Mouse (Mus musculus) splenic B cell, adult 2 months (primary cell): Measurements from ENCODE around the gene Agtpbp1.

Experiments used
- DNase-seq: peaks from one replicate; pipeline ENCODE4 v3.0.0-alpha.2; 2011; ENCODE audit warnings: low read depth, low spot score
- H3K27me3 ChIP-seq: 2 replicates; pipeline ENCODE4 v1.6.1; 2012; ENCODE audit warnings: mild to moderate bottlenecking, low read length, moderate library complexity, mixed read lengths; ENCODE audit not compliant: control insufficient read depth, poor library complexity, insufficient read depth, severe bottlenecking
- H3K36me3 ChIP-seq: 2 replicates; pipeline ENCODE4 v1.6.1; 2012; ENCODE audit warnings: mild to moderate bottlenecking, low read length, moderate library complexity, mixed read lengths; ENCODE audit not compliant: control insufficient read depth, poor library complexity, insufficient read depth, severe bottlenecking

Gene Agtpbp1

GRCm38 (mm10) chr13:59429369-59429768, 155.7 kb downstream of the Agtpbp1 start:
- Histone ChIP-seq H3K27me3 (no peaks in the 10 kb centered on the region), H3K36me3 (no peaks in the 10 kb centered on the region)
- no peak for DNase-seq

DNA sequence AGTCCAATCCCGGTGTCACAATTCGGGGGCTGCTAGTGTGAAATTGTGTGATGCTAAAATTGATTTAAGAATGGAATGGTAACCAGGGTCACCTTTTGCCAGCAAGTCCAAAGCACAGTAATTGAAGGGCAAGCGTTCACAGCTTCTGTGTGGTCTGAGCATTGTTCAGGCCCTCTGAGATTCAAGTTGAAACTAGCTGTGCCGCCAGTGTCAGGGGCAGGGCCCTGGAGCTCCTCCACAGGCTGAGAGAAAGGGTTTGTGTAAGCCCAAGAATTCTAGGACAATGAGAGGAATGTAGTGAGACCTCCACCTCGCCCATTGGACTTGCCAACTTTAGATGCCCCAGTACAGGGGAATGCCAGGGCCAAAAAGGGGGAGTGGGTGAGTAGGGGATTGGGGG, 161.2 kb downstream of the Agtpbp1 start:
- Histone ChIP-seq H3K27me3 (no peaks in the 10 kb centered on the region), H3K36me3 (no peaks in the 10 kb centered on the region)
- DNase-seq, result no peak

DNA sequence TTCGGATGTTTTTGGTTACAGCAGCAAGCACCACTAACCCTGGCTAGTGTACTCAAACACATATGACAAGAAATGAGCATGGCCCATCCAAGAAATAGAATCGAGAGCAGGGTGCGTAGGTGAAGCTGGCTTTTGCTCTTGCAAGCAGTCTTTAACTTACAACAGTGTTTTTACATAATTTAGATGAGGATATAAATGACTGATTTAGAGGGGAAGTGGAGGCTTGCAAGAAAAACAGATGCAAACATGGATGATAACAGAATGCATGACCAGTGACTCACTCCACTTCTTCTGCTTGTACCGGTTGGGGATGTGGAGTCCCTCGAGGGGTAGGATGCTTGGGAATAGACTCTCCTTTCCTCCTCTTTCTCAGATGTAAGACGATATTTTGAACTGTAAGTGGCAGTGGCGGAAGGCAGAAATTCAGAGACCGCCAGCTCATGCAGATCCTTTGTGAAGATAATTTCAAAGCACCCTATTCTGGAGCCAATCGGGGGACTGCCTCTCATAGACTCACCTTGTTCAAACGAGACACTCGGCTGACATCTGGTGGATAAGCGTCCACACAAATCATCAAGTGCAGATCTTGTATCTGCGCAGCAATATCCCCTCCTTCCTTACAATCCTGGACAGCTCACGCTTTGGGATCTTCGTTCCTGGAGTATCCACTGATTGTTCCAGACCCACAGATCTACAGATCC, 168.3 kb downstream of the Agtpbp1 start:
- Histone ChIP-seq H3K36me3 (no peaks in the 10 kb centered on the region), H3K27me3 (no peaks in the 10 kb centered on the region)
- no peak for DNase-seq

- DNase-seq, result no peak
- Histone ChIP-seq H3K36me3 (no peaks in the 10 kb centered on the region), H3K27me3 (no peaks in the 10 kb centered on the region)
Measured at GRCm38 (mm10) chr13:59413885-59414284, 171.1 kb downstream of the Agtpbp1 start.

DNA sequence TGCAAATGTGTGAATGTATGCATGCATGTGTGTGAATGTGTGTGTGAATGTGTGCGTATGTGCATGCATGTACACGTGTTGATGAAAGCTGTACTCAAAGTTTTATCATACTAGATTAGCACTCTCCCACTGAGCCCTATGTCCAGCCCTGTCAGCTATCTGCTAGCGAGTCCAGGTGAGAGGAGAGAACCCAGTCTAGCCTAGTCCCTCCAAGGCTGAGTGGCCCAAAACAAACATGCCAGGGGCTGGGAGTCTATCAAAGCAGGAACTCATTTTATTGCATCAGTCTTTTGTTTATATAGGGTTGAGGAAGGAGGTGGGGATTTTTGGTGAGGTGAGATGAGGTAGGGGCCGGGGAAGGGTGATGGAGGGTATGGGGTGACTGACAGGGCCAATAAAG, 172.4 kb downstream of the Agtpbp1 start:
- Histone ChIP-seq H3K27me3 (no peaks in the 10 kb centered on the region), H3K36me3 (no peaks in the 10 kb centered on the region)
- no peak for DNase-seq

DNA sequence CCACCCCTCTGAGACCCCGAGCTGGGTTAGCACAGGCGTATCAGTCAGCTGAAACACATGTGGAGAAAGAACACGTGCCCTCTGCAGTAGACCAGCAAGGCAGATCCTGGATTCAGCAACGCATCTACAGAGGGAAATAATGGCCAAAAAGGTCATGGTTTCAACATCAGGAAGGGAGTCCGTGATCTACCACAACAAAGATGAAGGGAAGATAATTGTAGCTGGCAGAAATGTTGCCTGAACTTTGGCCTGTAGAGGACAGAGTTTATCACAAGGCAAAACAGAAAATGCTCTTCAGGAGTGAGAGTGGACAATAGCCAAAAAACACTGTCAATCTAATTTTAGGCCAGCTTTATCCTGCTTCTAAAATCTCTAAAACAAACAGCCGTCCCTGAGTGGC, 177.8 kb downstream of the Agtpbp1 start:
- Histone ChIP-seq H3K36me3 (no peaks in the 10 kb centered on the region), H3K27me3 (no peaks in the 10 kb centered on the region)
- no peak for DNase-seq

DNA sequence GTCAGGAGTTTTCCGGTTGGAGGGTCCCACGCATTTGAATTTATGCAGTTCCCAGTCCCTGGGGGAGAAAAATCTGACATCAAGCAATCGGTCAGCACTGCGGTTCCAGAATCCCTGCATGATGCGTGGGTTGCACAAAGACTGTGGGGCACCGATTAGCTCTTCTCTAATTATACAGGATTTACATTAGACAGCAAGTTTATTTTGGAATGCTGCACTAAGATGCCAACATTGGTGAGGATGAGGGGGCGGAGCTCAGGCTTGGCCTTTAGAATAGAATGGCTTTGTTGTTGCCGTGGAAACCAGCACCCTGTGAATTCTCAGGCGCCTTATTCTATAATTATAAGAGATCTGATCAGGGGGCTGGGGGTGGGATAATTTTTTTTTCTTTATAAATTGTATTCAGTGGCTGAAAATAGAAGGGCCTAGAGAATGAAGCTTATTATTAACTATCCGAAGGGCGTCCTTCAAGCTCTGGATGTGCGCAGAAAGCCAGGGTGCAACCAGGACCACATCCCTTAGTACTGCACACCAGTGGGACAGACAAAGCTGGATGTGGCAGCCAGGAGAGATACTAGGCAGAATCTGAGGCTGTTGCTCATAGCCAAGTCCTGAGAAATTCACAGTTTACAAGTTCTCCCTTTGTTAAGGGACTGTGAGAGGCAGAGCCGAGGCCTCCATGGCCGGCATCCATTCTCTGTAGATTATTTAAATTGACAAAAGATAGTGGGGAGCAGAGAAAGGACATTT, 182.8 kb downstream of the Agtpbp1 start:
- Histone ChIP-seq H3K36me3 (no peaks in the 10 kb centered on the region), H3K27me3 (no peaks in the 10 kb centered on the region)
- no peak for DNase-seq

DNA sequence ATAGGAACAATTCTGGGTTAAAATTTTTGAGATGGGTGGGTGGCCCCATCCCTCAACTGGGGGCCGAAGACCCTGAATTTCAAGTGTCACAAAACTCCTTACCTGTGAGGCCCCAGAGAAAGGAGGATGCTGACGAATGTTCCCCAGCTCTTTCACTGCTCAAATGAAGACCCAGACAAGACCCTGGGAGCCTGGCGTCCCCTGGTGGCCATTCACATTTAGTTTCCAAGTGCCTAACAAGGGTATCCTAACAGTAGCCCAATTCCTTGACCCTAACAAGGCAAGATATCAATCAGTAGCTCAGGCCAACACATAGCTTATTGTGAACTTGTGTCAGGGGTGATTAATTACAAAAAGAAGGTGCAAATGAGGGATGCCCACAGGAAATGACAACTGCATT, 187.5 kb downstream of the Agtpbp1 start:
- peak; percentile 4 for DNase-seq
- Histone ChIP-seq H3K27me3 (no peaks in the 10 kb centered on the region), H3K36me3 (no peaks in the 10 kb centered on the region)
